Mouse (Mus musculus) left cerebral cortex, postnatal 4 days (tissue): ENCODE results near the gene Stard3. TPM values are rescaled to one million over a fixed set of nuclear protein-coding genes. Genes with fewer than 3 reads are reported as not detected.

Experiments
- DNase-seq: peaks from one replicate; pipeline ENCODE4 v3.0.0-alpha.2; 2022
- intact Hi-C: fragments of 180-260 bp; cut with DNase I; formaldehyde crosslinking; loops from one replicate; pipeline ENCODE4 v1.15.1; 2025
- total RNA-seq, 2 experiments: library from RNA; stranded (reverse); gene quantifications; 2 replicates each; pipeline ENCODE4 v1.2.3; 2021

Stard3 gene
- total RNA-seq, 2 experiments from 2014 or later, result 21.3 to 26.0 TPM

GRCm38 (mm10) chr11:98328371-98329069 lies 29.6 kb upstream of the Stard3 start:
- peak; percentile 56 for DNase-seq
- intact Hi-C loops, result no loop called here

- intact Hi-C loops, result no loop called here
- DNase-seq, result peak; percentile 95
Measured at GRCm38 (mm10) chr11:98329081-98329959, 28.8 kb upstream of the Stard3 start, which contains the start of gene Neurod2. Gene Neurod2, minus strand, starts transcription at chr11:98329648.

- intact Hi-C loops, result no loop called here
- DNase-seq, result peak; percentile 54
Measured at GRCm38 (mm10) chr11:98329960-98330744, 28.0 kb upstream of the Stard3 start.

GRCm38 (mm10) chr11:98330745-98331204 lies 27.4 kb upstream of the Stard3 start:
- no peak for DNase-seq
- intact Hi-C loops, result no loop called here

GRCm38 (mm10) chr11:98331401-98331800 lies 26.8 kb upstream of the Stard3 start:
- intact Hi-C loops, result no loop called here
- DNase-seq, result no peak

GRCm38 (mm10) chr11:98332186-98332585 lies 26.0 kb upstream of the Stard3 start:
- intact Hi-C loops, result no loop called here
- no peak for DNase-seq

- no peak for DNase-seq
- intact Hi-C loops, result no loop called here
Measured at GRCm38 (mm10) chr11:98332841-98333240, 25.3 kb upstream of the Stard3 start.

- no peak for DNase-seq
- intact Hi-C loops, result no loop called here
Measured at GRCm38 (mm10) chr11:98333263-98333696, 24.9 kb upstream of the Stard3 start.

- DNase-seq, result peak; percentile 85
- intact Hi-C loops, result no loop called here
Measured at GRCm38 (mm10) chr11:98333981-98334741, 24.0 kb upstream of the Stard3 start.

- DNase-seq, result no peak
- intact Hi-C loops, result no loop called here
Measured at GRCm38 (mm10) chr11:98335250-98335649, 22.9 kb upstream of the Stard3 start.

GRCm38 (mm10) chr11:98336245-98337107 lies 21.7 kb upstream of the Stard3 start:
- no peak for DNase-seq
- intact Hi-C loops, result no loop called here

- intact Hi-C loops, result no loop called here
- peak; percentile 81 for DNase-seq
Measured at GRCm38 (mm10) chr11:98338507-98338961, 19.6 kb upstream of the Stard3 start.

GRCm38 (mm10) chr11:98339071-98339501 lies 19.1 kb upstream of the Stard3 start:
- intact Hi-C loops, result no loop called here
- no peak for DNase-seq

- peak; percentile 72 for DNase-seq
- intact Hi-C loops, result no loop called here
Measured at GRCm38 (mm10) chr11:98339679-98340287, 18.4 kb upstream of the Stard3 start.

- no peak for DNase-seq
- intact Hi-C loops, result no loop called here
Measured at GRCm38 (mm10) chr11:98340597-98340996, 17.6 kb upstream of the Stard3 start.

- no peak for DNase-seq
- intact Hi-C loops, result no loop called here
Measured at GRCm38 (mm10) chr11:98341174-98341573, 17.0 kb upstream of the Stard3 start.

- intact Hi-C loops, result loop anchor here (2.0 kb wide), 1 partner anchor 83 kb away; no protein-coding TSS in a partner anchor
- DNase-seq, result peak; percentile 92
Measured at GRCm38 (mm10) chr11:98342000-98342945, 15.9 kb upstream of the Stard3 start.
